Mouse (Mus musculus) CH12.LX (cell line): ENCODE results near the gene Atrip. TPM values are rescaled to one million over a fixed set of nuclear protein-coding genes. Genes with fewer than 3 reads are reported as not detected.

Source experiments
- DNase-seq: peaks from one replicate; pipeline ENCODE4 v3.0.0-alpha.2; 2013; ENCODE audit errors: extremely low read depth
- H3K27ac ChIP-seq: 2 replicates; pipeline ENCODE4 v1.5.1; 2012; ENCODE audit warnings: low read depth, mild to moderate bottlenecking, control low read depth, moderate library complexity; ENCODE audit not compliant: insufficient read depth
- H3K27me3 ChIP-seq: replicated peaks from 2 replicates; pipeline ENCODE3; 2012; ENCODE audit warnings: inconsistent platforms
- H3K36me3 ChIP-seq, 2 experiments: replicated peaks in 1 of 2; 2 replicates each; pipeline versions ENCODE3 to v1.6.1; 2012; ENCODE audit warnings: inconsistent platforms in 1 of 2, low read length in 1 of 2, mild to moderate bottlenecking in 1 of 2, mixed read lengths in 1 of 2, moderate library complexity in 1 of 2; ENCODE audit not compliant: control insufficient read depth in 1 of 2, insufficient read depth in 1 of 2
- H3K4me1 ChIP-seq, 2 experiments: 2 replicates each; pipeline ENCODE4 v1.6.1; 2012; ENCODE audit warnings: inconsistent platforms in 1 of 2, moderate library complexity in 1 of 2; ENCODE audit not compliant: insufficient read depth in 2 of 2, control insufficient read depth in 1 of 2
- H3K4me2 ChIP-seq: 2 replicates; pipeline ENCODE4 v1.6.1; 2012; ENCODE audit warnings: low read depth, mild to moderate bottlenecking, control low read depth; ENCODE audit not compliant: poor library complexity, insufficient read depth, severe bottlenecking
- H3K4me3 ChIP-seq, 3 experiments: fragments of 150-350 bp in 1 of 3; sonication (generic) in 1 of 3; replicated peaks in 1 of 3; 2 replicates each; pipeline versions ENCODE3 to v1.5.1; 2011 to 2012; ENCODE audit warnings: low read depth in 2 of 3, low read length in 2 of 3, mild to moderate bottlenecking in 2 of 3, moderate library complexity in 2 of 3, control low read depth in 1 of 3, improper control_type of control experiment in 1 of 3, inconsistent platforms in 1 of 3, mixed read lengths in 1 of 3; ENCODE audit not compliant: poor library complexity in 1 of 3
- H3K79me2 ChIP-seq: replicated peaks from 2 replicates; pipeline ENCODE4 v1.6.1; 2012; ENCODE audit warnings: mild to moderate bottlenecking, moderate library complexity; ENCODE audit not compliant: control insufficient read depth, poor library complexity, insufficient read depth, severe bottlenecking; ENCODE audit errors: extremely low read depth
- H3K9ac ChIP-seq: 2 replicates; pipeline ENCODE4 v1.6.1; 2012; ENCODE audit warnings: low read depth, mild to moderate bottlenecking, control low read depth, moderate library complexity; ENCODE audit not compliant: insufficient read depth
- H3K9me3 ChIP-seq: replicated peaks from 2 replicates; pipeline ENCODE3; 2012; ENCODE audit warnings: low read length, inconsistent platforms, mixed read lengths
- BHLHE40 ChIP-seq: IDR thresholded peaks from 2 replicates; pipeline ENCODE4 v1.6.1; 2011; ENCODE audit warnings: mild to moderate bottlenecking, low read depth, low read length, improper control_type of control experiment
- CHD2 ChIP-seq: IDR thresholded peaks from 2 replicates; pipeline ENCODE4 v1.6.1; 2011; ENCODE audit warnings: low read length, improper control_type of control experiment
- CTCF ChIP-seq, 2 experiments: IDR thresholded peaks in 1 of 2; conservative IDR thresholded peaks in 1 of 2; 2 replicates each; pipeline ENCODE4 v1.5.1; 2011 to 2012; ENCODE audit warnings: low read depth in 2 of 2, low read length in 2 of 2, improper control_type of control experiment in 1 of 2, inconsistent platforms in 1 of 2, mild to moderate bottlenecking in 1 of 2, moderate library complexity in 1 of 2
- HCFC1 ChIP-seq: IDR thresholded peaks from 2 replicates; pipeline ENCODE4 v1.6.1; 2012; ENCODE audit warnings: low read depth, mild to moderate bottlenecking, inconsistent platforms, low read length, improper control_type of control experiment
- JUND ChIP-seq: conservative IDR thresholded peaks from 2 replicates; pipeline ENCODE4 v1.6.1; 2011; ENCODE audit warnings: low read depth, low read length, improper control_type of control experiment
- MAFK ChIP-seq: IDR thresholded peaks from 2 replicates; pipeline ENCODE4 v1.6.1; 2011; ENCODE audit warnings: low read length, improper control_type of control experiment; ENCODE audit not compliant: insufficient replicate concordance
- MAZ ChIP-seq: IDR thresholded peaks from 2 replicates; pipeline ENCODE4 v1.6.1; 2012; ENCODE audit warnings: low read depth, mild to moderate bottlenecking, inconsistent platforms, low read length, improper control_type of control experiment, moderate library complexity
- MEF2A ChIP-seq: IDR thresholded peaks from 2 replicates; pipeline ENCODE4 v1.6.1; 2014; ENCODE audit warnings: low read depth, mild to moderate bottlenecking, inconsistent platforms, low read length, improper control_type of control experiment, borderline replicate concordance
- MXI1 ChIP-seq: IDR thresholded peaks from 2 replicates; pipeline ENCODE4 v1.6.1; 2011; ENCODE audit warnings: mild to moderate bottlenecking, low read depth, low read length, improper control_type of control experiment
- MYC ChIP-seq: IDR thresholded peaks from 2 replicates; pipeline ENCODE4 v1.6.1; 2011; ENCODE audit warnings: low read depth, mild to moderate bottlenecking, improper control_type of control experiment, low read length
- NELFE ChIP-seq: IDR thresholded peaks from 2 replicates; pipeline ENCODE4 v1.6.1; 2011; ENCODE audit warnings: low read depth, low read length, improper control_type of control experiment
- POLR2AphosphoS2 ChIP-seq: IDR thresholded peaks from 2 replicates; pipeline ENCODE4 v1.6.1; 2011; ENCODE audit warnings: low read depth, low read length, improper control_type of control experiment
- RCOR1 ChIP-seq: conservative IDR thresholded peaks from 2 replicates; pipeline ENCODE4 v1.6.1; 2012; ENCODE audit warnings: low read depth, mild to moderate bottlenecking, inconsistent platforms, low read length, improper control_type of control experiment
- TBP ChIP-seq: conservative IDR thresholded peaks from 2 replicates; pipeline ENCODE4 v1.6.1; 2011; ENCODE audit warnings: low read depth, low read length, improper control_type of control experiment
- USF1 ChIP-seq: IDR thresholded peaks from 2 replicates; pipeline ENCODE4 v1.6.1; 2014; ENCODE audit warnings: low read depth, mild to moderate bottlenecking, inconsistent platforms, low read length, improper control_type of control experiment
- USF2 ChIP-seq: conservative IDR thresholded peaks from 2 replicates; pipeline ENCODE4 v1.6.1; 2011; ENCODE audit warnings: low read depth, low read length, improper control_type of control experiment
- ZKSCAN1 ChIP-seq: IDR thresholded peaks from 2 replicates; pipeline ENCODE4 v1.6.1; 2012; ENCODE audit warnings: low read depth, inconsistent platforms, low read length, improper control_type of control experiment, borderline replicate concordance
- dilution Hi-C: fragments of 300-500 bp; cut with MboI; formaldehyde crosslinking; loops from 2 replicates; pipeline ENCODE4 v1.14.3; 2020; ENCODE audit warnings: low sequenced_read_pairs; ENCODE audit not compliant: extremely low pct_unique_long_range_greater_than_20kb, extremely low pct_ligation_motif_present
- in situ Hi-C: fragments of 300-500 bp; cut with MboI; formaldehyde crosslinking; loops from 3 replicates; pipeline ENCODE4 v1.14.3; 2019; ENCODE audit warnings: low sequenced_read_pairs, low pct_ligation_motif_present, low pct_unique_long_range_greater_than_20kb, mixed read lengths
- polyA plus RNA-seq: library from polyadenylated mRNA; unstranded; fragments of >175 nt; gene quantifications from 2 replicates; pipeline ENCODE4 v1.2.1, GENCODE M21; 2012; ENCODE audit warnings: low read depth; ENCODE audit not compliant: insufficient read length
- total RNA-seq, 2 experiments: library from RNA; depleted of rRNA; stranded (reverse); fragments of 300-350 nt in 1 of 2; fragments of >200 nt in 1 of 2; gene quantifications; 2 replicates each; pipeline ENCODE4 v1.2.3; 2012 to 2014

Atrip gene
- total and polyA plus RNA-seq, 3 experiments, result 17.6 to 24.1 (median 18.0) TPM

DNA sequence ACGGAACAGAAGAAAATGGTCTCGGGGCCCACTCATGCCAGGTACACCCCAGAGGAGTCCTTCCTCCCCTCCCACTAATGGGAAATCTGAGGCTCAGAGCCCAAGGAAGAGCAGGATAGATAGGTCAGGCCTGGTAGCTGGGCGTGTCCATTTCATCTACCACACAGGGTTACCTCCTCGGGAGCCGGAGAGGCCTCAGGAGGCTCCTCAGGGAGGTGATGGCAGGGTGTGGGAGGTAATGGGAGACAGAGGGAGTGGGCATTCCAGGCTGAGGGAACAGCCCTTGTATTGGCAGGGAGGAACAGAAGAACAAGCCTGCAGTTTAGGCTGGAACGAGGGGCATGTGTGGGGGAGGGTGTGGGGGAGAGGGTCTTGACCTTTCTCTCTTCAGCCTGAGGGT is 22.9 kb upstream of the Atrip start:
- peaks cover 4 to 9% of the 10 kb centered on the region in 2 experiments; a peak in 2 of 4 replicates for H3K4me1 ChIP-seq
- no peak for DNase-seq
- in situ Hi-C loops, result no loop called here
- H3K9me3 ChIP-seq, result no peaks in the 10 kb centered on the region
- TF ChIP-seq POLR2AphosphoS2 (no peak), BHLHE40 (no peak), NELFE (no peak), MXI1 (no peak), MAFK (no peak), USF1 (no peak), MEF2A (no peak), RCOR1 (no peak), JUND (no peak), MAZ (no peak), CTCF (conservative IDR thresholded peaks at IDR 0.05 in 1 of 2, IDR thresholded peaks at IDR 0.05 in 1 of 2; ENCODE audit: low read depth in 2 of 2, low read length in 2 of 2) (no peak), MYC (no peak), CHD2 (no peak), USF2 (no peak)
- TF ChIP-seq, all 38 proteins: peak for 0
- Histone ChIP-seq H3K79me2 (no peaks in the 10 kb centered on the region), H3K4me3 (no peak overlapping the region), H3K36me3 (peaks cover 7 to 13% of the 10 kb centered on the region in 2 experiments), H3K9ac (no peak overlapping the region), H3K4me2 (no peak overlapping the region), H3K27me3 (peaks cover 72% of the 10 kb centered on the region), H3K27ac (no peak overlapping the region)
- dilution Hi-C loops, result no loop called here

DNA sequence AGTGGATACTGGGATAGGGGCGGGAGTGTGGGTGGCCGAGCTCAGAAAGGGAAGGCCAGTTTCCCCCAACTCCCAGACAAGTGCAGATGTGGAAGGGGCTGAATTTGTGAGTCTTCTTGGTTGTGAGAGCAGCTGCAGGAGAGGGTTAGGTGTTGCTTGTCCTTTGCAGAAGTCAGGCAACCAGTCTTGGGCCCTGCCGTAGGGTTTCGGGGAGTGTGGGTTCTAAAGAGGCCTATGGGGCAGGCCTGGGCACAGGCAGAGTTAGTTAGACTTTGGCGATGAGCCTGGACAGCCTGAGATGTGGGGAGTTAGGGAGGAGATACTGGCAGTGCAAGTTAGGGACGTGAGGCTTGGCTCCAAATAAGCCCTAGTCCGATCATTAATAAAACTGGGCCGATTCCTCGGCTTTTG is 22.3 kb upstream of the Atrip start:
- H3K36me3 ChIP-seq, result peaks cover 12 to 19% of the 10 kb centered on the region in 2 experiments
- peaks cover 4 to 9% of the 10 kb centered on the region in 2 experiments; a peak in 2 of 4 replicates for H3K4me1 ChIP-seq
- no peak for DNase-seq
- H3K27me3 ChIP-seq, result peaks cover 68% of the 10 kb centered on the region
- H3K27ac ChIP-seq, result no peak overlapping the region
- H3K9me3 ChIP-seq, result no peaks in the 10 kb centered on the region
- H3K4me2 ChIP-seq, result no peak overlapping the region
- TF ChIP-seq BHLHE40 (no peak), HCFC1 (no peak), TBP (no peak), JUND (no peak), CHD2 (no peak), ZKSCAN1 (no peak)
- TF ChIP-seq, all 38 proteins: peak for 0
- no peak overlapping the region for H3K9ac ChIP-seq
- no peak overlapping the region for H3K4me3 ChIP-seq
- in situ Hi-C loops, result no loop called here
- H3K79me2 ChIP-seq, result no peaks in the 10 kb centered on the region
- dilution Hi-C loops, result no loop called here
